Mouse (Mus musculus): Measurements from ENCODE around the gene Pdcd2l.

DNA sequence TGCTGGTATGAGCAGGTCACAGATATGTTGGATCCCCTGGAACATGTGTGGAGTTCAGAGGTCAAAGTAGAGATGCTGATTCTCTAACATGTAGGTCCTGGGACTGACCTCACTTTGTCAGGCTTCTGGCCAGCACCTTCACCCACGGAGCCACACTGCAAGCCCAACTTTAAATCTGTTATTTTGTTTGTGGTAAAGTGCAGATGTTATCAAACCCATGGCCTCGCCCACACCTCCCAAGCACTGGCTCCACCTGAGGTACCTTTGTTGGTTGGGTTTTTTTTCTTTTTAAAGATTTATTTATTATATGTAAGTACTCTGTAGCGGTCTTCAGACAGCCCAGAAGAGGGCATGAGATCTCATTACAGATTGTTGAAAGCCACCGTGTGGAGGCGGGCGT is 57.0 kb downstream of the Pdcd2l start:
- TF ChIP-seq SMC3 (IDR thresholded peaks at IDR 0.05; ENCODE audit: low read depth, low read length) (no peak), ZNF384 (IDR thresholded peaks at IDR 0.05; ENCODE audit: low read depth, low read length) (no peak), MYC (IDR thresholded peaks at IDR 0.05; ENCODE audit: low read depth, low read length) (no peak), NRF1 (IDR thresholded peaks at IDR 0.05; ENCODE audit: low read depth, low read length) (no peak), E2F4 (IDR thresholded peaks at IDR 0.05; ENCODE audit: insufficient replicate concordance, low read depth, low read length) (no peak)

All from CH12.LX (cell line).